Mouse (Mus musculus) testis, adult 2 months (tissue): ENCODE results near the gene Kif22.

Experiments
- CTCF ChIP-seq: fragments of 200-500 bp; IDR thresholded peaks from 2 replicates; pipeline ENCODE4 v1.5.1; 2012; ENCODE audit warnings: low read depth, mild to moderate bottlenecking, inconsistent platforms, low read length, moderate library complexity; ENCODE audit not compliant: control insufficient read depth, insufficient read depth, insufficient replicate concordance
- POLR2A ChIP-seq: fragments of 200-500 bp; IDR thresholded peaks from 2 replicates; pipeline ENCODE4 v1.6.1; 2012; ENCODE audit warnings: low read depth, mild to moderate bottlenecking, inconsistent platforms, low read length, moderate library complexity; ENCODE audit not compliant: control insufficient read depth

DNA sequence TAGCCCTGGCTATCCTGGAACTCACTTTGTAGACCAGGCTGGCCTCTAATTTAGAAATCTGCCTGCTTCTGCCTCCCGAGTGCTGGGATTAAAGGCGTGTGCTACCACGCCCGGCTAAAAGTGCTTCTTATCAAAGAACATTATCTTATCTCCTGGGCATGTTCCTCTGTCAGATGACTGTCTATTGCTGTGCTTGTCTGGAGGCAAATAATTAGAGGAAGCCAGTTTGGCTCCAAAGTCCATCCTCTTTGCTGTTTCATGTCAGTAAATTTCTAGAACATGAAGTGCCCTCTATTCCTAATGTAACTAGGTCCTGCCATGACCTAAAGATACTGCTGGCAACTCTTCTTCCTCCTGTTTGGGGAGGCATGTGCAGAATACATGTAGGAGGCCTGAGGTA, 60.2 kb downstream of the Kif22 start:
- TF ChIP-seq POLR2A = no peak
- no peak for TF ChIP-seq CTCF
